Mouse (Mus musculus): Measurements from ENCODE around the gene Tnnc1.
A peak's percentile ranks its signal among the peaks of the same experiment; 100 is the strongest.

The Tnnc1 gene

DNA sequence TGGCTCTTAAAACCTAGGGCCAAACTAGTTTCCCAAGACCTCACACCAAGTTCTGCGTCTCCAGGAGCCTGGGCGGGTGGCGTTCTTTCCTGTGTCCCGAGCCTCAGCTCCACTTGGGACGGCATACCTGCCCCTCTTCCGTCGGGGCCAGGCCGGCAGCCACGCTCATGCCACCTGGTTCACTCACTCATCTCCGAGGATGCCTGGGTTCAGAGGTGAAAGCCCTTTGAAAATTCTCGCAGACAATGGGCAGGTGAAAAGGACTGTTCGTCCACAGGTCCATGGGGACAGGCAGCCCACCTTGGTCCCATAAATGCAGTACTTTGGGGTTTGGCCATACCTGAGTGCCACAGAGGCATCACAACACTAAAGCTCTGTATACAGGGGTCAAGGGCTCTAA, 23.9 kb upstream of the Tnnc1 start:
- ATAC-seq (ENCODE audit: low TSS enrichment) = no peak

DNA sequence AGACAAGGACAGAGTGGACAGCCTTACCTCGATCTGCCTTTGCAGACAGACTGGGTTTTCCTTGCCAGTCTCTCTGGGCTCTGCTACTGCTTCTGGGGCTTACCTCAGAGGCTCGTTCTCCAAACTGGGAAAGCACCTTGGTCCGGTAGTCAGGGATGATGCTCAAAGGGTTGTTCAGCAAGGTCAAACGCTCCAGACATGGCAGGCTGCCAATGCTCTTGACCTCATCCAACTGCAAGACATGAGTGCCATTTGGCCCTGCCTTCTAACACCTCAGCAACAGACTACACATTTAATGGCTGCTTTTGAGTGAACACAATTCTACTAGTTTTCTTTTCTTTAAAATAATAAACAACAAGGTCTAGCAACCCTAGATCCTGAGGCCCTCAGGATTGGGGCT, 21.5 kb upstream of the Tnnc1 start:
- no peak for ATAC-seq (ENCODE audit: low TSS enrichment)

- ATAC-seq (ENCODE audit: low TSS enrichment) = 0 out of 2 replicates have a peak, but pooled peaks have one; percentile 33
Observed at GRCm38 (mm10) chr14:31188771-31189181, 19.3 kb upstream of the Tnnc1 start.

DNA sequence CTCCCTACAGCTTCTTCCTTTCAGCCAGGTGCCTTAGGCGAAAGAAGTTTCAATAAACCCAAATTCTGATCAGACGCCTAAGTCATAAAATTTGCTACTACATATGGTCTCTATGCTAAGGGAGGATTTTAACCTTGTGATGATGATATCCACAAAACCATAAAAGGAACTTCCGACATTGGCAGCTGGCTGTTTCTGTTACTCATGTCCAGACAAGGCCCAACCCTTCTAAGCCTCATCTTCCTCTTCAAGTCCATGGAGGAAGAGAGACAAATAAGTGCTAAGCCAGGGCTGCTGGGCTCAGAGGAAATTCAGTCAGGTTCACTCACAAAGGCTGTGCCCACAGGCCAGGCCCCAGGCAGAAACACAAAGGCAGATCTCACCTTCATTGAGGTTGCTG, 18.8 kb upstream of the Tnnc1 start:
- no peak for ATAC-seq (ENCODE audit: low TSS enrichment)

DNA sequence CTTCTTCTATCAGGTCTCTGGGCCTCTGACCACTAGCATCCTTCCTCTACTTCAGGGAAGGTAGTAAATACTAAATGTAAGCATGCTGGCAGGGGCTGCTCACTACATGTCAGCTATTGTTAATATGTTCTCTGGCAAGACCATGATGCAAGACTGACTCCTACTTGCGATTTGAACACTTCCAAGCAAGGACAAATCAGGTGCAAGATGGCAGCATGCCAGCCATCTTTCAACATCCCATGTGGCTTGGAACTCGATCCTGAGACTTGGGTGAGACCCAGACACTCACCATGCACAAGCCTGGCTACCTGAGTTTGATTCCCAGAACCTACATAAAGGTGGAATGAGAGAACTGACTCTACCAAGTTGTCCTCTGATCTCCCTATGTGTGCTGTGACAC, 16.2 kb upstream of the Tnnc1 start:
- ATAC-seq (ENCODE audit: low TSS enrichment) = no peak

DNA sequence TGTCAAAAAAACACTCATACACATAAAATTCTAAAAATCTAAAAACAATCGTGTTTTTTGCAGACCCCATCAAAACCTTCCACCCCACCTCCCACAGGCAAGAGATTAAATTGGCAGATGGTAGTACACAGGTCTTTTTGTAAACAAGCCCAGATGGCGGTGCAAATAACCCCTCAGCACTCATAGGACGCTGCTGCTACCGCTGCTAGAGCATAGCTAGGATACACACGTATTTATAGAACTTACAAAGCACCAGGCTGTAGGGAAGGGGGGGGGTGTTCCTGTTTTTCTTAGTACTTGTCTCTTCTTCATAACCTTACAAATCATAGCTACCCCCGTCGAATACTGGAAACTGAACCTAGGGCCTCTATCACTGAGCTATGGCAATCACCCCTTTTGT, 14.3 kb upstream of the Tnnc1 start:
- no peak for ATAC-seq (ENCODE audit: low TSS enrichment)

DNA sequence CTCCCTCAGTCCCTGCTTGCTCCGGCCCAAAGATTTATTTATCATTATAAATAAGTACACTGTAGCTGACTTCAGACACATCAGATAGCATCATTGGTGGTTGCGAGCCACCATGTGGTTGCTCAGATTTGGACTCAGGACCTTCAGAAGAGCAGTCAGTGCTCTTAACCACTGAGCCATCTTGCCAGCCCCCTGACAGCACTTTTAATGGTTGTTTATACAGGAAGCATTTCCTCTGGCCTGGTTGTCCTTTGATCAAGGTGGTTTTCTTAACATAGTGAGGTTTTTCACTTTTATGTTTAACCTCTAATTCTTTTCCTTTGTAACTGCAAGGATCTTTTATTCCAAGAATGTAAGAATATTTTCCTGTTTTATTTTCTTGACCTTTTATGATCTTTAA, 13.7 kb upstream of the Tnnc1 start:
- ATAC-seq (ENCODE audit: low TSS enrichment) = no peak

DNA sequence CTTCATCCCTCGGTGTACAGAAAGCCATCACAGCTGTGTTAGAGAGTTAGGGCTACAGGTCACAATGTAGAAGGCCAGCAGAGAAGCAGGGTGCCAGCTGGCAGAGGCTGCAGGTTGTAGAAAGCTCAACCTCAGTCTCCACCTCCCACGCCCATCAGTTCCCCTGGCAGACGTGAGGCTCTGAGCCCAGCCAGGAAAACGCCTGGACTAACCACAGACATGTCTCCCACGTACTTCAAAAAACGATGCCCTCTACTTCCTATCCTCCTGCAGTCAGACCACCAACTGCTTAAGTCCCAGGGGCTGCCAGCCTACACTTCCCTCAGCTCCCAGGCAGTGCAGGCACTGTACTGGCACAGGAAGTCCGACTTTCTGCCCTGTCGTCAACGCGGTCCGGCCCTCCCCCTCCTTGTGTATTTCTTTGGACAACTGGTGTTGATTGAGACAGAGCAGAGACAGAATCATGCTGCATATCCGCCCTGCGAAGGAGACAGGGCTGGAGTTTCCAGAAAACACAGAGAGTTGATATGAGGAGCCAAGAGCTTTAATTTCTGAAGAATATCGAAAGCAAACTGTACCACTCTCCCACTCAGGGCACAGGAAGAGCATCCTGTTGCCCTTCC, 13.1 kb upstream of the Tnnc1 start:
- ATAC-seq (ENCODE audit: low TSS enrichment) = 0 out of 2 replicates have a peak, but pooled peaks have one; percentile 25

GRCm38 (mm10) chr14:31195521-31195920, 12.6 kb upstream of the Tnnc1 start:
- ATAC-seq (ENCODE audit: low TSS enrichment) = no peak

GRCm38 (mm10) chr14:31195968-31196367, 12.1 kb upstream of the Tnnc1 start:
- no peak for ATAC-seq (ENCODE audit: low TSS enrichment)

DNA sequence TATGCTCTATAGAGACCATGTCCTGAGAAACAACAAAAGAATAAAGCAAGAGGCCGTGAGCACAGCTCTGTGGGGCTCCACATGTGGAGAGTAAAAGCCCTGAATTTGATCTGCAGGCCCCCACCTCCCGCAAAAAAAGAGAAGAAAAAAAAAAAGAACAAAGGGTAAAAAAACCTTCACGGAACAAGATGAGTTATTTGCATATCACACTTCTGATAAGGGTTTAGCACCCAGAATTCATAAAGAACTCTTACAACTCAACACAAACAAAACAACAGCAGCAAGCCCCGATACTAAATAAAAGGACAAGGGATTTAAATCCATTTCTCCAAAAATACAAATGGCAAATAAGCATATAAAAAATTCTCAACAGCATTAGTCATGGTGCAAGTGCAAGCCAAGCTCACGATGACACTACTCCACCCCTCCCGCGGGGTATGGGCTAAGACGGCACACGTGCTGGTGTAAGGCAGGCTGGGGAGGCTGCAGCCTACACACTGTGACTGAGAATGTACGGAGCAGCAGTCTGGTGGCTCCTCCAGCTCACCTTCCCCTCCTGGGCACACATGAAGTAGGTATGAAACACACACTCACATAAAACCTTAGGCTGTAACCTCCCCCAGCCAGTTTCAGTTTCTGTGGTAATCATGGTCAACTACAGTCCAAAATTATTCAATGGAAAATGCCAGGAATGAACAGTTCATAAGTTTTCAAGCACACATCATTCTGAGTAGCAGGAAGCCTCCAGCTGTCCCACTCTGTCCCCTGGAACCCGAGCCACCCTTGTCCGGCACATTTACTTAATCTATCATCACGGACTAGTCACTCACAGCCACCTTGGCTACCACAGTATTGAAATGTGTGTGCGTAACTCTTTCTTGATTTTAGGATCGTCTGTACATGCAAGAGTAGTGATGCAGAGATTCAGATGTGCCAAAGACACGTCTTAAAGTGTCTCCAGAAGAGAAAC, 10.3 kb upstream of the Tnnc1 start:
- ATAC-seq (ENCODE audit: low TSS enrichment) = peak; percentile 86

GRCm38 (mm10) chr14:31199599-31199998, 8.5 kb upstream of the Tnnc1 start:
- ATAC-seq (ENCODE audit: low TSS enrichment) = no peak

DNA sequence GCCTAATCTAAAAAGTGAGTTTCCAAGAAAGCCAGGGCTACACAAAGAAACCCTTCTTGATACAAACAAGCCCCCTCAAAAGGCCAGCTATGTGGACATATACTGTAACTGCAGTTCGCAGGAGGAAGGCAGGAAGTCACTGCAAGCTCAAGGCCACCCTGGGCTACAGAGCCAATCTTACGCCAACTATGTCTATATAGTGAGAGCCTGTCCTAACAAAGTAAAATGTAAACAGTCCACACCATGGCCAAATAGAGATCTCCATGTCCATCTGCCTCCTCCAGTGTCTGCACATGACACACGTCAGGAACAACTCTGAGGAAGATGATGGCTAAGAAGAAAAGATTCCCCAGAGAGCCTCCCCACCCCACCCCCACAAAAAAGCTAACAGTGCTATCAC, 8.1 kb upstream of the Tnnc1 start:
- no peak for ATAC-seq (ENCODE audit: low TSS enrichment)

DNA sequence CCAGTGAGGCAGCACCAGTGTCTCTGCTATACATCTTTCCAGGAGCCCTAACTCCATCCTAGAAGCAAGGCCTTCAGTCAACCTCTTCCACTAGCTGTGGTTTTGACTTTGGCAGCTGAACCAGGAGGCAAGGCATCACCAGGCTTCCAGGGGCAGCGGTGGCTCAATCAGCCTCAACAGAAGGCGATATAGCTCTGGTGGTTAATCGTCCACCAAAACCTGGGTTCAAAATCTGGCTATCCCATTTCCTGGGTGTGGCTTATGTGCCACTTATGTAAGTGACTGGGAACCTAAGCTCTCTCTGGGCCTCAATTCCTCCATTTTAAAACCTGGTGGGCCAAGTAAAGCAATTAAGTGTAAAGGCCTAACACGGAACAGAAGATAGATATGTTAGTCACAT, 3.3 kb upstream of the Tnnc1 start:
- no peak for ATAC-seq (ENCODE audit: low TSS enrichment)

DNA sequence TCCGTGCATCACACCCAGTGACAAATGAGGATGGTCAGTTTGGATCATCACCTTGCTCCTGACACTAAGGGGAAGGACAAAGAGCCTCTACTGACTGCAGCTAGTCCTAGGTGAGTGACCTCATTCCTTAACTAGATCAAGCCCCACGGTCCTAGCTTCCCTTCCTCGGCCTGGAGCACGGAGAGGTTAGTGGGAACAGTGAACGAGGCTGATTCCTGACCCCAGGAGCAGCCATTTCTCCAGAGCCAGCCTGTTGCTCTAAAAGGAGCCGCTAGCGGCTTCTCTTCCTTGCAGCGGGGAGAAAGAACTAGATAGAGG, 2.9 kb upstream of the Tnnc1 start:
- ATAC-seq (ENCODE audit: low TSS enrichment) = no peak

DNA sequence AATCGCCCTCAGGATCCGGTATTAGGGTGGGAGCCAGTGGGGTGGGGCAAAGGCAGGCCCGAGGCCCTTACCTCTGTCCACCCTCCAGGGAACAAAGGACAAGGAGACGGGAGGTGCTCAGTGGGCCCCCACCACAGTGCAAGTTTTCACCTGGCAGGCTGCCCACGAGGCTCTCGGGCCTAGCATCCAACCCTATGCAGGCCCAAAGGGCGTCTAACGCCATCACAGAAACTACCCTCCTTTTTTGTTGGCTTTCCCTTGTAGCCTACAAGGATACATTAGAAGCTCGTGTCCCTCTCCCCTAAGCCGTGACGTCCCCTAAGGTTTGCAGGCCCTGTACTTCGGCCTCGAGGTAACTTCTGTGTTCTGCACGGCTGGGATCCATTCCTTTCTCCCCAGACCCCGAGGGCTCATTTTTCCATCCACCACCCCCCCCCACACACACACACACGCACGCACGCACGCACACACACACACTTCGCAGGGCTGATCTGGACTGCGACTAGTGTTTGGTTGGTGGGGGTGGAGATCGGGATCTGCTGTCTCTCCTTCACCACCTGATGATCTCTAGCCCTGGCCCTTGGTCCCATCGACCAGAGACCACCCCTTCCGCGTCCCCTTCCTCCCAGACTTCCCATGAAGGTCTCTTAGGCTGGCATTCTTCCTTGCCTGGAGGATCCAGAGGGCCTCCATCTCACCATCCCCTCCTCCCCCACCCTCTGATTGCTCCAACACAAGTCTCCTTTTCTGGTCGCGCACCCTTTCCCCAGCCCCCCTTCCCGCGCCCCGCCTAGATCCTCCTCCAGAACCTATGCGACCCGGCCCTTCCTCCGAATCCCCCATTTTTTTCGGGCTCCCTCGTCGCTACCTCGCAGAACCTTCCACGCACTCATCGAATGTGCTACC, 2.3 kb upstream of the Tnnc1 start:
- ATAC-seq (ENCODE audit: low TSS enrichment) = peak; percentile 2; the same call in 1 of the 2 replicates

- ATAC-seq (ENCODE audit: low TSS enrichment) = peak; percentile 56
Observed at GRCm38 (mm10) chr14:31206472-31206981, 1.6 kb upstream of the Tnnc1 start.

DNA sequence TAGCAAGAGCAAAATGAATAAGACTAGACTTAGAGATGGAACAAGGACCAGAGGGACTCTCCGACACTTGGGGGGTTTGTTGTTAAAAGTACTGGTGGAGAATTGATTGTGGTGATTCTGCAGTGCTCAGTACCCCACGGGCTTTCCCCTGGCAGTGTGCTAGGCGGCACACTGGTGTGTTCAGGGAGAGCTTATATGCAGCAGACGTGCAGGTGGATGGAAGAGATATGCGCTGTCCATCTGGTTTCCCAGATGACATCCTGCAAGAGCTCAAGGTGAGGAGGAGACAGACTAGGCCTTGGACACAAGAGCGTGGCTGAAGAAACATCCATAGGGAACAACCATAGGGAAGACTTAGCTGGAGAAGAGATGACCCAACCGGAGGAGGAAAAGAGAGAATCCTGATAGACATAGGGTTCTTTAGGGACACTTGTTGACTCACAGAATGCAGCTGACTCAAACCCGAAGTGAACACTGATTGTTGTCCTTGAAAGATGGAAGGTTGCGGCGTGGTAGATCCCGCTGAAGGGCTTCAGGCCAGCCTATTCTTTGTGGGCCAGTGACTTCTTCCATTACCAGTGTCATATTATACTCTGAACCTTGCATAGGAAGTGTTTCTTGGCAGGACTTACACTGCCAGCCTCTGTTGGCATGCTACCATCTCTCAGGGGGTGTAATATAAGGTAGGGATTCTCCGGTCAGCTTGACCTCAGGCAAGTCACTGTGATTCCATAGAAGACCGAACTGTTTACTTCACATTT, 862 bp upstream of the Tnnc1 start:
- ATAC-seq (ENCODE audit: low TSS enrichment) = peak; percentile 43

- no peak for ATAC-seq (ENCODE audit: low TSS enrichment)
Observed at GRCm38 (mm10) chr14:31209133-31209557, 1.0 kb downstream of the Tnnc1 start.

GRCm38 (mm10) chr14:31211854-31212253, 3.7 kb downstream of the Tnnc1 start:
- ATAC-seq (ENCODE audit: low TSS enrichment) = no peak

DNA sequence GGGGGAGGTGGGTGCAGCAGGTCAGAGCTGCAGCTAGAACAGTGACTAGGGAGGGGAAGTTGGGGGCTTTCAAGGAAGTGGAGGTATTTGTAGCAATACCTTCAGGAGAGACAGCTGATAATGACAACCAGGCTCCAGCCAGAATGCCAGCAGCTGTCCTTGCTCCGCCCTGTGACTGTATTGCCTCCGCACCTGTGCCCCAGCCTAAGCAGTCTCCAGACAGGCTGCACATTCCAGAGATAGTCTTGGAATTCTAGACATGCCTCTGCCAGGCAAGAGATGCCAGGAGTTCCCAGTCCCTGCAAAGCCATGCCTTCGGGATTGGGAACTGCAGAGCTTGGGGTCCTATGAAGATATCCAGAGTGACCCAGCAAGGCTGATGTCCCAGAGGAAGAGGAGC, 4.4 kb downstream of the Tnnc1 start:
- no peak for ATAC-seq (ENCODE audit: low TSS enrichment)
